Mouse (Mus musculus) olfactory bulb, adult 2 months (tissue): Measurements from ENCODE around the gene Capn13. TPM values are rescaled to one million over a fixed set of nuclear protein-coding genes. Genes with fewer than 3 reads are reported as not detected.

Experiments
- H3K27ac ChIP-seq: fragments of 200-500 bp; 2 replicates; pipeline ENCODE4 v1.5.1; 2012; ENCODE audit warnings: low read depth, low read length; ENCODE audit not compliant: insufficient read depth
- H3K4me1 ChIP-seq: fragments of 200-500 bp; 2 replicates; pipeline ENCODE4 v1.6.1; 2012; ENCODE audit warnings: low read length; ENCODE audit not compliant: control insufficient read depth, insufficient read depth
- H3K4me3 ChIP-seq: fragments of 200-500 bp; 2 replicates; pipeline ENCODE4 v1.5.1; 2012; ENCODE audit warnings: mild to moderate bottlenecking, low read depth, low read length, moderate library complexity; ENCODE audit not compliant: insufficient read depth
- CTCF ChIP-seq: fragments of 200-500 bp; IDR thresholded peaks from 2 replicates; pipeline ENCODE4 v1.5.1; 2012; ENCODE audit warnings: low read depth, mild to moderate bottlenecking, low read length, moderate library complexity; ENCODE audit not compliant: insufficient read depth
- POLR2A ChIP-seq: fragments of 200-500 bp; IDR thresholded peaks from 2 replicates; pipeline ENCODE4 v1.6.1; 2012; ENCODE audit warnings: mild to moderate bottlenecking, low read depth, low read length, moderate library complexity; ENCODE audit not compliant: insufficient read depth
- WGBS: fragments of 180-500 bp; shearing (Covaris S2); methylation state at CpG from one replicate; pipeline ENCODE4 v1.1.7; 2018; 5-methylcytosine and 5-hydroxymethylcytosine counted together
- polyA plus RNA-seq: library from polyadenylated mRNA; stranded (reverse); fragments of >200 nt; gene quantifications from 2 replicates; pipeline ENCODE4 v1.2.4, GENCODE M21; 2012; ENCODE audit warnings: low replicate concordance; ENCODE audit not compliant: missing spikeins, insufficient read depth, insufficient read length

Gene Capn13
- polyA plus RNA-seq, 1 experiment, result not detected

DNA sequence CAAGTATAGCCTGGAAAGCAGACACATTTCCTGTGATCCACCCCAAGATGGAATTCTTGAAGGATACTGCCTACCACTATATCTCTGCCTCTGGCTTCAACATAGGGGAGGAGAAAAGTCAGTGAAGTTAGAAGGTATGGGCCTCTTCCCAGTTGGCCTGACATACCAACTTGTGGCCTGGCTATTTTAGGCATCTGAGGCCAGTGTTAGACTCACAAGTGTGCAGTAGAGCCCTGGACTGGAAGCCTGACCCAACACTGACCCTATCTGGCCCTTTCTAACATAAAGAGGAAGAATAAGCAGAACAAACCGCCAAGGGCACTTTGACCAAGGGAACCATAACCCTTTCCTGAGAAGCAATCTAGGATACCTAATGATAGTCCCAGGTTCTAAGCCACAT, 7.3 kb downstream of the Capn13 start:
- TF ChIP-seq POLR2A, result no peak
- WGBS, result 82% methylated on average over 1 of the region's 1 CpGs

DNA sequence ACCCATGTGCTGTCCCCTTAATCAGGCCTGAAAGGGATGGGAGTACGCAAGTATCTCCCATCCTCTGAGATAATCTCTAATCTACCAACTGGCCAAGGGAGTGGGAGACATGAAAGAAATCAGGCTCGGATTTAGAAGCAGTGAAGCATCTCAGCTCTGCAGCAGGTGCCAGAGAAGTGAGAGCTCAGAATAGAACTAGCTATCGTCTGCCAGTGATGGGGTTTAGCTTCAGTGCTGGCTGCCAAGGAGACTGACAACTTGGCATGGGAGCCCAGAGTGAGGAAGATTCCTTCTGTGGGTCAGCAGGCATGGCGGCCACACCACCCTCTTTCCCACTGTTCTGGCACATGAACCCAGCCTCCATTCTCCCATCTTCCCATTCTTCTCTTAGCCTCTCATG, 8.9 kb downstream of the Capn13 start:
- H3K27ac ChIP-seq, result no peak overlapping the region
- 58% methylated on average over 4 of the region's 4 CpGs for WGBS
- peaks cover 11% of the 10 kb centered on the region for H3K4me1 ChIP-seq
- no peak for TF ChIP-seq POLR2A
- no peak for TF ChIP-seq CTCF
- H3K4me3 ChIP-seq, result no peak overlapping the region

More for the DNA sequence above, 7.3 kb downstream of the Capn13 start:
- H3K27ac ChIP-seq, result no peak overlapping the region
- no peak overlapping the region for H3K4me3 ChIP-seq
- H3K4me1 ChIP-seq, result peaks cover 11% of the 10 kb centered on the region

DNA sequence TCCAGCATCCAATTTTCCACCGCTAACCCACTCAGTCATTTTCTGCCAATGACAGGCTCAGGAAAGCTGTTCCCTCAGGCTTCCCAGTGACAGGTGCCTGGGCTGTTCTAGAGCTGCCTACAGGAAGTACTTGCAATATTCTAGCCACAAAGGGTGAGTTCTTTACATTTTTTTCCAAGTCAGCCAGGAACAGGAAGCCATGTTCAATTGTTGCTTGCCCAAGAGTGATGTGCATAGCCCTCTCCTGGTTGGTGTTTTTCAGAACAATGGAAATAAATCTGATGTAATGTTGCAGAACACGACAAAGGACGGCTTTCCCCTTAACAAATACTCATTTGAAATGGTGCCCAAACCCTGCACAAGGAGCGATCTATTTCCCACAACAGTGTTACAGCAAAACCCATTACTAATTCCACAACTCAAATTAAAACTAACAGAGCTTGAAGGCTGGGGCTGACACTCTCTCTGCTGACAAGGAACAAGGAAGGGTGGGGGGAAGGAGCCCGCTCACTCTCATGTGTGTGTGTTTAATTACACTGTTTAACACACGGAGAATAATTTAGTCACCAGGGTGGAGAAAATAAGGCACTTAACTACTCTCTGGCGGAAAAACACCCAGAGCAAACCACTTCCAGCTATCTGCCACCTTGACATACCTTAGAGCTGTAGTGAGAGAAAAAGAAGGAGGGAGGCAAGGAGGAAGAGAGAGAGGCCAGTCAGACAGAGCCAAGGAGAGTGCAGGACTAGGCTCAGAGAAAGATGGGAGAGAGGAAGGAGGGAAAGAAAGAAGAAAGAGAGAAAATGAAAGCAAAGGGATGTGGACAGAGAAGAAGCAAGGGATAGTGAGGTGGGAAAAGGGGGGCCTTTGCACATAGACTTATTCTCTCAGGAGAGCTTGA, 10.2 kb downstream of the Capn13 start:
- TF ChIP-seq CTCF, result no peak
- no peak for TF ChIP-seq POLR2A
- Histone ChIP-seq H3K4me3 (no peak overlapping the region), H3K27ac (no peak overlapping the region), H3K4me1 (peaks cover 11% of the 10 kb centered on the region)
- WGBS, result 18% methylated on average over 7 of the region's 7 CpGs

DNA sequence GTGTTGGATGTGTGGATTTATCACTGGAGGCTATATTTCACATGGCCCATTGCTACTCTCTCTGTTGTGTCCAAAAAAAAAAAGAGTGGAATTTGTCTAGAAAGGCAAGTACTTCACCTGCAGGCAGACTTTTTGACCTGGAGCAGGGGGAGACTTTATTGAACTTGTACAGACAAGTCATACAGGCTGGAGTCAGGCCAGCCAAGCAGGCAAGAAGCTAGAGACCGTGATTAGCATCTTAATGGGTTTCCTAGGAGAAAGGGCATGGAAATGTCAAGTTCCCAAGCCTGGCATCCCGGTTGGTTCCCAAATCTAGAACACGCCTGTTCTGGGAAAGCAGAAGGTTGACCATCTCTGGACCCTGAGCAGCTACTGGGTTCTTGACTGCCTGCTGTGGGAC, 11.3 kb downstream of the Capn13 start:
- TF ChIP-seq CTCF (no peak), POLR2A (no peak)
- no peak overlapping the region for H3K27ac ChIP-seq
- H3K4me1 ChIP-seq, result peaks cover 11% of the 10 kb centered on the region
- 84% methylated on average over 3 of the region's 3 CpGs for WGBS
- H3K4me3 ChIP-seq, result no peak overlapping the region

DNA sequence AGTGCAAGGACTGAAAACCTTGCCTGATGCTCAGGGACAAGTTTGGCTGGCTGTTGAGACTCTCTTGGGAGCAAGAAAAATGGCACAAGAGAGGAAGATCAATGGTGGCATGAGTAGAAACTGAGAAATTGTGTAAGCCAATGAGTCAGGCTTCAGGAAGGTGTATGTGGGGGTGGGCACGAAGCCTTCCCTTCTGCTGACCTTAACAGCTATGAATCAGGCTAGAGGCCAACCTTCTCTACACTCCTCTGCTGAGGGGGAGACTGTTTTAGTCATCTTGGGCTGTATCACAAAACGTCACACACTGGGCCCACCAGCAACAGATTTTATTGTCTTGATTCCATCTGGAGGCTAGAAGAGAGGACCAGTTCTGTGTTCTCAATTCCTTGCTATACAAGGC, 14.1 kb downstream of the Capn13 start:
- H3K4me3 ChIP-seq, result no peak overlapping the region
- H3K4me1 ChIP-seq, result peaks cover 8% of the 10 kb centered on the region
- WGBS, result 52% methylated on average over 2 of the region's 2 CpGs
- no peak for TF ChIP-seq POLR2A
- TF ChIP-seq CTCF, result no peak
- no peak overlapping the region for H3K27ac ChIP-seq

DNA sequence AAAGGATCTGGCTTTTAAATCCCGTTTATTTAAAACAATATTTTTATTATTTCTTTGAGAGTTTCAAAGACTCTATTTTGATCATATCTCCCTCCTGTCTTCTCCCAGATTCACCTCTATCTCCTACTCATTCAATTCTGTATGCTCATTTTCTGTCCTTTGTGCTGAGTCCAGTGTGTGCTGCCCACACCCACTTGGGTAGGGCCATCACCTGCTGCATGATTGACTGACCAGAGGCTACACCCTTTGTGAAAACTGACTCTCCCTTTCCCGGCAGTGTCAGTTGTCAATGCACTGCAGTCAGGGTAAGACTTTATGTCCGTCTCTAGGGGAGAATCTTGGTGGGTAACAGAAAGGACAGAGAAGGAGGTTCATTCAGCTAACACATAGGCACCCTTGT, 14.7 kb downstream of the Capn13 start:
- Histone ChIP-seq H3K27ac (no peak overlapping the region), H3K4me3 (no peak overlapping the region), H3K4me1 (peaks cover 7% of the 10 kb centered on the region)
- TF ChIP-seq POLR2A, result no peak
- TF ChIP-seq CTCF, result no peak
- WGBS, result 84% methylated on average over 3 of the region's 3 CpGs

DNA sequence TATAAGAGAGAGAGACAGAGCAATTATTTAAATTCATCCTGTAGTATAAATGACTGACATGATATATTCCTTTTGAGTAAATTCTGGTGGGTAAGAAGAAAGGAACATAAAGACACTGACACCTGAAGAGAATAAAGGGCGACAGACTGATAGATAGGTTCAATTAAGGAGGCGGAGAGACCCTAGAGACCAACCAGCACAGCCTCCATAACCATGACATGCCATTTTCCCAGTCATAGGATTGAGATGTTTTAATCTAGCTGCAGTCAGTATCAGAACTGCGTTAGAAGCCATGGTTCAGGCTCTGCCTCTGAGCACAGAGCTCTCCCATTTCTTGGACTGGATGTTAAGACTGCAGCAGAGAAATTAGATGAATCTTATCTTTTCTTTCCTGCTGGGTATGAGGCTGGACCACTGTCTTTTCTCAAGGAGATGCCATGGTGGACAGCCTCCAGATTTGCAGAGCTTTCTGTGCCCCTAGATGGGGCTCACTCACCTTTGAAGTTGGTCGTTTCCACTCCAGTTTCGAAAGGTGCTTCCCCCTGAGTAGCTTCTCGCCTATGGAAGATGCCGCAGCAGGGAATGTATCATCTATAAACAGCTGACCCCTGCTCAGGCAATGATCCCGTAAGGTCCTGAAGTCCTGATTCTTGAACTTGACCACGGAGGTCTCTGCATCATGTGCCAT, 18.2 kb downstream of the Capn13 start:
- Histone ChIP-seq H3K4me3 (no peak overlapping the region), H3K27ac (no peak overlapping the region), H3K4me1 (no peaks in the 10 kb centered on the region)
- no peak for TF ChIP-seq POLR2A
- TF ChIP-seq CTCF, result no peak
- 90% methylated on average over 9 of the region's 9 CpGs for WGBS

DNA sequence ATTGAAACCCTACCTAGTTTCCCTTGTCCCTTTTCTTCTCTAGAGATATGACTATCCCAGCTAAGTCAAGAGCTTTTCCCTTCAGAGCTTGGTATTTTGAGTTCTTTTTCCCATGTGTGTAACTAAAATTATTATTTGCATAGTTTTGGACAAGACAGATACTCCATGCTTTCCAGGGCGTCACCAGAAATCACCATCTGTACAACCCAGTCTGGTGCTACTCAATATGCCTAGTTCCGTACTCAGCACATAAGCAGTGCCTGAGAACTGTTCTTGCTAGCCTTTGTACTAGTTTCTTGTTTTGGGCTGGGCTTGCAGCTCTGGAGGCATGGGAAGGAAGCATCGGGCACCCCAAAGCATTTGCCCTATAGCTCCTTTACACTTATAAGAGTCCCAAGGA, 19.0 kb downstream of the Capn13 start:
- WGBS, result 98% methylated on average over 3 of the region's 3 CpGs
- Histone ChIP-seq H3K4me3 (no peak overlapping the region), H3K27ac (no peak overlapping the region), H3K4me1 (no peaks in the 10 kb centered on the region)
- TF ChIP-seq CTCF (no peak), POLR2A (no peak)

DNA sequence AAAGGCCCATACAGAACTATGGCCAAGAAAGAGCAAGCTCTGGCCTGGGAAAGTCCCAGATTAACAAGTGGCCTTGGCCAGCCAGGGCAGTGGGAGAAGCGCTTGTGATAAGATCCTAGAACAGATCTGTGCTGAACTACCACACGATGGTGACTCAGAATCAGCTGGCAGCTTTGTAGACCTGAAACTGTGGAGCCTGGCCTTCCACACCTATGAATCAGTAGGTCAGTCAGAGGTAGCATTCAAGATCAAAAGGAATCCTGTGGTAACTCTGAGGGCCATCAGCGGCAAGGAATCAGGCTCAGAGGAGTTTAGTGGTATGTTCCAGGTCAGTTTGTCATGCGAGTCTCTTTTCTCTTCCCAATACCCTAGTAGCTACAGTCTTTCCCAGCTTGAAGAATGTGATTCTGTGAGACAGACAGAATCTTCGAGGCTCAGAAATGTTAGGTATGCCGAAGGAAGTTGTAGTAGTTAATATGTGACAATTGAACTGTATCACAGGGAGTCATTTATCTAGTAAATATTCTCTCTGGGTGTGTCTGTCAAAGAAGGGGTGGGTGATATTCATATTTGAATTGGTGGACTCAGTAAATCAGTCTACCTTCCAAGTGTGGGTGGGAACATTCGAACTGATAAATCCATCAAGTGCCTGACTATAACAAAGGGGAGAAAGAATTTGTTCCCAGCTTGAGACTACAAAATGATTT, 22.7 kb downstream of the Capn13 start:
- 90% methylated on average over 7 of the region's 7 CpGs for WGBS
- H3K4me1 ChIP-seq, result no peaks in the 10 kb centered on the region
- TF ChIP-seq CTCF, result no peak
- no peak for TF ChIP-seq POLR2A
- no peak overlapping the region for H3K27ac ChIP-seq
- H3K4me3 ChIP-seq, result no peak overlapping the region
